Mouse (Mus musculus): ENCODE data around the gene Dhx8.

Dhx8 gene

GRCm38 (mm10) chr11:101732518-101733440, at the start of gene Dhx8:
TSS of gene Dhx8 (plus strand) at chr11:101732919.
- in situ Hi-C loops (cut with MboI; ENCODE audit: low sequenced_read_pairs): loop anchor here (5.0 kb wide), 1 partner anchor 65 kb away; the partner anchor contains the start of gene Arl4d

DNA sequence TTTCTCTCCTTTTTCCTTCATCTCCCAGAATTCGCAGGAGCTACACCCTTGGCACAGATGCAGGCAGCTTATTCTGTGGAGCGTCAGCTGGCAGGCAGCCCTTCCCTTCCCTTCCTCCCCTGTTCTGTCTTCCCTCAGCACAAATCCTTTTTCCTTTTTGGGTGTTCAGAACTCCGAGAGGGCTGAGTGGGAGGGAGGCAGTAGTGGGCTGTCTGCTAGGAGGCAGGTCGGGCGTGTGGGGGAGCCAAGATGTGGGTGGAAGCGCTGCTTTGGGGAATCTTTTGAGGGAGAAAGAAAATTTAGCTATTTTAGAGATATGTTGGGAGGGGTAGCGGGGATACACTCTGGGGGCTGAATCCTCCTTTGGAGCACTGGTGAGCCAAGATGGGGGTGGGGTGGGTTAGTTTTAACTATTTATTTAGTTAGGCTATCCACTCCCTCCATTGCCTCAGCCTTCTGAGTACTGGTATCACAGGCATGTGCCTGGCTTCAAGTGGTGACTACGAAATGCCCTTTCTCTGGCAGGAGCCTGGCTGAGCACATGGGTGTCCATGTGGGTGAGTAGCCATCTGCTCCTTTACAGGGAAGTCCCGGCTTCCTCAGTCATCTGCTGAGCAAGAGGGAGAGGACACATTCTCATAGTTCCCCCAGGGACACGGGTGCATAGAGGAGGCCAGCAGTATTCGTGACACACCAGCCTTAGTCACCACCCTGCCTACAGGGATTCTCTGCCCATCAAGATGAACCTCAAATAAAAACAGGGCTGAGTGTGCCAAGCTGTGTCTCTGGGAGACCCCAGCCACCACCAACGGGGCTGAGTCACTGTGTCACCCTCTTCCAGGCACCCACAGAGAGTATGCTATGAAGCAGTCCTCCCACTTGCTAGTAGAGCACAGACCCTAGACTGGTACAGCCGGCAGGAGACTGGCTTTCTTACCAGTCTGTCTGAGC, 45.1 kb upstream of the Dhx8 start:
- in situ Hi-C loops (cut with MboI; ENCODE audit: low sequenced_read_pairs): no loop called here

GRCm38 (mm10) chr11:101689701-101690113, 43.0 kb upstream of the Dhx8 start:
- in situ Hi-C loops (cut with MboI; ENCODE audit: low sequenced_read_pairs): no loop called here

- in situ Hi-C loops (cut with MboI; ENCODE audit: low sequenced_read_pairs): no loop called here
Observed at GRCm38 (mm10) chr11:101690326-101690725, 42.4 kb upstream of the Dhx8 start.

- in situ Hi-C loops (cut with MboI; ENCODE audit: low sequenced_read_pairs): no loop called here
Observed at GRCm38 (mm10) chr11:101695906-101696661, 36.6 kb upstream of the Dhx8 start.

DNA sequence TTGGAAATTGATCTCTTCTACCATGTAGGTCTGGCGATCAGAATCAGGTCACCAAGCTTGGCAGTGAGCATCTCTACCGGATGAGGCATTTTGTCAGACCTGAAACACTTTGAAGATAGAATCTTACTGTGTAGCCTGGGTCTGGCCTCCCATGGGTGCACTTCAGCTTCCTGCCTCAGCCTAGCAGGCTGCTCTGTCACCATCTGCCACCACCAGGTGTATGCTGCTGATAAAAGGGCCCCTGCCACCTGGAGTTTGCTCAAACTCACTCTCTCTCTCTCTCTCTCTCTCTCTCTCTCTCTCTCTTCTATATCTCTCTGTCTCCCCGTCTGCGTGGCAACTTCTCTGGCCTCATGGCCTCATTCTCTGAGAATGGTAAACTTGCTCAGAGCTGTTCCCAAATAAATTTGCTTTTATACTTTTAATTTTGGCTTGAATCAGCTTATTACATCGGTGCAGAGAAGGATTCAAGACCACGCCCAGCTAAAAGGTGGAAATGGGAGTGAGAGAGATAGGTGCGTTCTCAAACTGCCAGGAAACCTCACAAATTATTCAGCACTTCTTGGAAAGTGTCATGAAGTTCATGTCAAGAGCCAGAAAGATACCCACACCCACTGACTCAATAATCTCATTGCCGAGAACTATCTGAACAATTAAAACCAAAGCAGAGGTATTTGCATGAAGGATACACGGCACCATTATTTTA, 35.4 kb upstream of the Dhx8 start:
- in situ Hi-C loops (cut with MboI; ENCODE audit: low sequenced_read_pairs): no loop called here

GRCm38 (mm10) chr11:101698114-101698513, 34.6 kb upstream of the Dhx8 start:
- in situ Hi-C loops (cut with MboI; ENCODE audit: low sequenced_read_pairs): no loop called here

GRCm38 (mm10) chr11:101699556-101699955, 33.2 kb upstream of the Dhx8 start:
- in situ Hi-C loops (cut with MboI; ENCODE audit: low sequenced_read_pairs): no loop called here

DNA sequence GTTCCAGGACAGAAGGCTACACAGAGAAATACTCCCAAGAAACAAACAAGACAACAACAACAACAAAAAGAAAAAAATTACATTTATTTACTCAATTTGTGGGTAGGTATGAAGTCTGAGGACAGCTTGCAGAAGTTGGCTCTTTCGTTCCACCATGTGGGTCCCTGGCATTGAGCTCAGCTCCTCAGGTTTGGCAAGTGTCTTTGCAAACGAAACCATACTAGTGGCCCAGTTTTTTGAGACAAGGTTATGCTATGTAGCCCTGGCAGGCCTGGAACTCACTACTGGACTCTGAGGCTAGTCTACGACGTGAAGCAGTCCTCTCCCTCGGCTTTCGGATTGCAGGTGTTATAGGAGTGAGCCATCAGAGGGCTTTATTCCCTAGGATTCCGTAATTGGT, 32.7 kb upstream of the Dhx8 start:
- in situ Hi-C loops (cut with MboI; ENCODE audit: low sequenced_read_pairs): no loop called here

DNA sequence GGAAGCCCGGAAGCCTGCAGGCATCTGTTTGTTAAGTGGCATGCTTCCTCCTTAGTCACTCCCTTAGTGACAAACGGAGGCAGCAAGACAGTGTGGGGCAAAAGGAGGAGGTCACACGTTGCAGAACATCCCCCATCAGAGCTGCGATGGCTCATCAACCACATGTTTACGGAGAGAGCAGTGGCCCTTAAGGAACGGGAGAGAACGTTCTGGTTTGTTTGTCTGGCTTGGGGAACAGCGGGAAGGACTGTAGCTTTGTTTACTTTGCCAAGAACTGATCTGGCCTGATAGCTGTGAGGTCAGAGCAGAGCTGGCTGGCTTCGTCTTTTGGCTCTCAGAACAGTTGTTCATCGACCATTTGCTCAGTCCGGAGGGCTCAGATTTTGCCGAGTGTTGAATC, 32.3 kb upstream of the Dhx8 start:
- in situ Hi-C loops (cut with MboI; ENCODE audit: low sequenced_read_pairs): no loop called here

- in situ Hi-C loops (cut with MboI; ENCODE audit: low sequenced_read_pairs): no loop called here
Observed at GRCm38 (mm10) chr11:101704081-101704480, 28.6 kb upstream of the Dhx8 start.

- in situ Hi-C loops (cut with MboI; ENCODE audit: low sequenced_read_pairs): no loop called here
Observed at GRCm38 (mm10) chr11:101706764-101707448, 25.8 kb upstream of the Dhx8 start.

- in situ Hi-C loops (cut with MboI; ENCODE audit: low sequenced_read_pairs): no loop called here
Observed at GRCm38 (mm10) chr11:101708482-101708881, 24.2 kb upstream of the Dhx8 start.

DNA sequence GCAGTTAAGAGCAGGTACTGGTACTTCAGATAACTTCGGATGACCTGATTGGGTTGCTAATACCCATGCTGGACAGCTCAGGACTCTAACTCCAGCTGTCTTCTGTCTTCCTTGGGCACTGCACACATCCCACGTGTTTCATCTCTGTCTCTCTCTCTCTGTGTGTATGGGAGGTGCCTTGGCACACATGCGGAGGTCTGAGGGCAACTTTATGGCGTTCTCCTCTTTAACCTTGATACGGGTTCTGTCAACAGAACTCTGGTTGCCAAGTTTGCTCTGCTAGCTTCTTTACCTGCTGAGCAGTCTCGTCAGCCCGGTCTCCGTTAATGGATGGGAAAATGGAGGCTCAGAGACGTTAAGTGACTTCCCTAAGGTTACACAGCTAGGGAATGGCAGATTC, 19.9 kb upstream of the Dhx8 start:
- in situ Hi-C loops (cut with MboI; ENCODE audit: low sequenced_read_pairs): no loop called here

- in situ Hi-C loops (cut with MboI; ENCODE audit: low sequenced_read_pairs): no loop called here
Observed at GRCm38 (mm10) chr11:101714012-101714411, 18.7 kb upstream of the Dhx8 start.

DNA sequence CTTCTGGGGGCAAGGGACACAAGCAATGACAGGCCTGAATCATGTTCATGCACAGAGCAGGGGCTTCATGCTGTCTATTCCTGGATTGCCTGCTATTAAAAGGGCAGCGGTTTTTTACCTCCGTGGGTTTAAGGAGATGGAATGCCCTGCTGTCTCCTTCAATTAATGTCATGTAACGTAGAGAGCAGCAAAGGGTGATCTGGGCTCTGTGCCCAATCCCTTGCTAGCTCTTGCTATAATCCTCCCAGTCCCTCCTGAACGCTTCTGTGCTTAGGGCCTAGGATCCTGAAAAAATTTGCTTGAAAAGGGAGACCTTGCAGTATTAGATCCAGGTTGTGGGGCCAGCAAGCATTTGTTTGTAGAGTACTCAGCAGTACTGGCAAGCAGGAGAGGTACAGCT, 14.4 kb upstream of the Dhx8 start:
- in situ Hi-C loops (cut with MboI; ENCODE audit: low sequenced_read_pairs): no loop called here

- in situ Hi-C loops (cut with MboI; ENCODE audit: low sequenced_read_pairs): no loop called here
Observed at GRCm38 (mm10) chr11:101719986-101720520, 12.7 kb upstream of the Dhx8 start.

- in situ Hi-C loops (cut with MboI; ENCODE audit: low sequenced_read_pairs): no loop called here
Observed at GRCm38 (mm10) chr11:101725043-101725442, 7.7 kb upstream of the Dhx8 start.

- in situ Hi-C loops (cut with MboI; ENCODE audit: low sequenced_read_pairs): no loop called here
Observed at GRCm38 (mm10) chr11:101726765-101727164, 6.0 kb upstream of the Dhx8 start.
